Mouse (Mus musculus): ENCODE data around the gene Garnl3. TPM values are rescaled to one million over a fixed set of nuclear protein-coding genes. Genes with fewer than 3 reads are reported as not detected.

Gene Garnl3
- polyA plus RNA-seq, 1 experiment from 2014 or later = 0.40 TPM

DNA sequence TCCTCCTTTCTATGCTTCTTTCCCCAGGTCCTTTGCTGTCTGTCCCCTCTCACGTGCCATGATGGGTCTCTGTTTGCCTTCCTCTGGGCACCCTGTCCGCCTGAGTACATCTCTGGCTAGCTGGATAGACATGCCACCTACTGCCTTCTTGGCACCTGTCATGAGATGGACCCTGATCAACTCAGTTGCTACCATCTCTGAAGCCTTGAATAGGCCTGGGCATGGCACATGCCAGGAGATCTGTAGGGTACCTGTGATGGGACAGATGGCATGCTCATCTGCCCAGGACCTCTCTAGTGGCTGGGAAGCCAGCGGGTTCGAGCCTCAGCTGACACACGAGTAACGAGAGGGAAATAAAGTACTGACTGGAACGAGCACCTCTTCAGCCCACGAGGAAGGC lies 157.2 kb downstream of the Garnl3 start:
- WGBS (ENCODE audit: insufficient replicate concordance) = 85% methylated on average over 8 of the region's 8 CpGs
- no peak overlapping the region for H3K4me3 ChIP-seq (ENCODE audit: low read depth, low read length)
- no peak overlapping the region for H3K4me2 ChIP-seq (ENCODE audit: low read depth, low read length)
- H3K4me1 ChIP-seq (ENCODE audit: insufficient read depth) = peaks cover 5% of the 10 kb centered on the region
- no peaks in the 10 kb centered on the region for H3K9me3 ChIP-seq (ENCODE audit: low read length)
- TF ChIP-seq EP300 (IDR thresholded peaks at IDR 0.05; ENCODE audit: low read depth) (no peak), CTCF (IDR thresholded peaks at IDR 0.05; ENCODE audit: low read depth) (no peak)
- H3K36me3 ChIP-seq (replicated peaks; ENCODE audit: insufficient read depth, low read length) = peaks cover 10% of the 10 kb centered on the region; the same call in 1 of the 2 replicates
- no peak overlapping the region for H3K9ac ChIP-seq (replicated peaks)
- no peak for ATAC-seq
- no peak overlapping the region for H3K27ac ChIP-seq (ENCODE audit: low read depth)
- no peaks in the 10 kb centered on the region for H3K27me3 ChIP-seq (ENCODE audit: insufficient read depth, low read length)
- no peak for DNase-seq

DNA sequence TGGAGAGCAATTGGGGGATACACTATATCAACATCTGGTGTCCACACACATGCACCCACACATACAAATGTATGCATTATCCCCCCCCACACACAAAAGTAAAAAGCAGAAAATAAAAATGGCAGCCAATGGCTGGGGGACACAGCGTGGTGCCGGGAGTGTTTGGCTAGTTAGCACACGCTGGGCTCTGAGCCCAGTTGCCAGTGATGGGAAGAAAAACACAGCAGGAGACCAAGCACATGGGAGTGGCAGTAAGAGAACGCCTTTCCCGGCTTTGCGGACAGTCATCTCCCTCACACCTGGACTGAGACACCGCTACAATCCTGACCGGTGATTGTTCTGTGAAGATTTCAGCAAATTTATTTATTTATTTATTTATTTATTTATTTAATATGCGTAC lies 160.2 kb downstream of the Garnl3 start:
- no peak for DNase-seq
- no peak for TF ChIP-seq EP300 (IDR thresholded peaks at IDR 0.05; ENCODE audit: low read depth)
- TF ChIP-seq CTCF (IDR thresholded peaks at IDR 0.05; ENCODE audit: low read depth) = no peak
- no peaks in the 10 kb centered on the region for H3K27me3 ChIP-seq (ENCODE audit: insufficient read depth, low read length)
- H3K27ac ChIP-seq (ENCODE audit: low read depth) = no peak overlapping the region
- H3K9ac ChIP-seq (replicated peaks) = no peak overlapping the region
- no peak overlapping the region for H3K4me2 ChIP-seq (ENCODE audit: low read depth, low read length)
- WGBS (ENCODE audit: insufficient replicate concordance) = 72% methylated on average over 9 of the region's 9 CpGs
- peaks cover 10% of the 10 kb centered on the region; the same call in 1 of the 2 replicates for H3K36me3 ChIP-seq (replicated peaks; ENCODE audit: insufficient read depth, low read length)
- peaks cover 13% of the 10 kb centered on the region for H3K4me1 ChIP-seq (ENCODE audit: insufficient read depth)
- no peak for ATAC-seq
- no peaks in the 10 kb centered on the region for H3K9me3 ChIP-seq (ENCODE audit: low read length)
- no peak overlapping the region for H3K4me3 ChIP-seq (ENCODE audit: low read depth, low read length)

GRCm38 (mm10) chr2:32969326-32969725 lies 162.1 kb downstream of the Garnl3 start:
- H3K27ac ChIP-seq (ENCODE audit: low read depth) = no peak overlapping the region

DNA sequence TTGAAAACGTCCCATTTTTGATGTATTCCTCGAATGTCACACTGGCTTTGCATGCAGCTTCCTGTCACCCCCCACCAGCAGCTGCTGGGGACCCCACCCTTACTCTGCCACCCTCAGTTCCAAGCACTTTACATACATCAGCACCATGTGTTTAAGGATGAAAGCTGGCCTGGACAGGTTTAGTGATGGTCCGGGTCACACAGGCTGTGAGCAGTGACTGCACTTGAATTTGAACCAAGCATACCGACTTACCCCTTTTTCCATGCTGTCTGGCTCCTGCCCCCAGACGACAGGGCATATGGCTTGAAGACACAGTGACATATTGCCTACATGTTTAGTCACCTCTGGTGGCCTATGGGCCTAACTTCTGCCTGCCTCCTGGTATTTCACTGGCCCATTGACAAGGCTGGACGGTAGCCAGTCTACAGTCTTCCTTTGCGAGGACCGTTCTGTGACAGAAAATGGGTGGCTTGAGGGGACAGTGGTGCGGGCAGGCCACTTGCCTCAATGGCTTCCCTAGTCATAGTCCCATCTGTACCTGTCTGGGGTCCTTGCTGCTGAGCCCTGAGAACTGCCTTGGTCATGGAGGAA lies 163.3 kb downstream of the Garnl3 start:
- H3K9ac ChIP-seq (replicated peaks) = no peak overlapping the region; the same call in 1 of the 2 replicates
- H3K4me1 ChIP-seq (ENCODE audit: insufficient read depth) = peaks cover 40% of the 10 kb centered on the region
- TF ChIP-seq CTCF (IDR thresholded peaks at IDR 0.05; ENCODE audit: low read depth) = no peak
- ATAC-seq = no peak
- H3K27me3 ChIP-seq (ENCODE audit: insufficient read depth, low read length) = no peaks in the 10 kb centered on the region
- no peak for DNase-seq
- peak overlapping the region; percentile 73 for H3K4me2 ChIP-seq (ENCODE audit: low read depth, low read length)
- no peak overlapping the region for H3K27ac ChIP-seq (ENCODE audit: low read depth)
- WGBS (ENCODE audit: insufficient replicate concordance) = 79% methylated on average over 9 of the region's 9 CpGs
- H3K4me3 ChIP-seq (ENCODE audit: low read depth, low read length) = no peak overlapping the region
- H3K36me3 ChIP-seq (replicated peaks; ENCODE audit: insufficient read depth, low read length) = peaks cover 13% of the 10 kb centered on the region
- no peaks in the 10 kb centered on the region for H3K9me3 ChIP-seq (ENCODE audit: low read length)

More at GRCm38 (mm10) chr2:32969326-32969725, 162.1 kb downstream of the Garnl3 start:
- H3K27me3 ChIP-seq (ENCODE audit: insufficient read depth, low read length) = no peaks in the 10 kb centered on the region
- H3K9me3 ChIP-seq (ENCODE audit: low read length) = no peaks in the 10 kb centered on the region
- peaks cover 14% of the 10 kb centered on the region for H3K36me3 ChIP-seq (replicated peaks; ENCODE audit: insufficient read depth, low read length)
- no peak overlapping the region for H3K4me3 ChIP-seq (ENCODE audit: low read depth, low read length)
- no peak for TF ChIP-seq EP300 (IDR thresholded peaks at IDR 0.05; ENCODE audit: low read depth)
- no peak for TF ChIP-seq CTCF (IDR thresholded peaks at IDR 0.05; ENCODE audit: low read depth)
- peaks cover 31% of the 10 kb centered on the region for H3K4me1 ChIP-seq (ENCODE audit: insufficient read depth)
- no peak overlapping the region for H3K4me2 ChIP-seq (ENCODE audit: low read depth, low read length)
- ATAC-seq (no peak), DNase-seq (no peak)
- H3K9ac ChIP-seq (replicated peaks) = no peak overlapping the region
- WGBS (ENCODE audit: insufficient replicate concordance) = 64% methylated on average over 8 of the region's 8 CpGs

DNA sequence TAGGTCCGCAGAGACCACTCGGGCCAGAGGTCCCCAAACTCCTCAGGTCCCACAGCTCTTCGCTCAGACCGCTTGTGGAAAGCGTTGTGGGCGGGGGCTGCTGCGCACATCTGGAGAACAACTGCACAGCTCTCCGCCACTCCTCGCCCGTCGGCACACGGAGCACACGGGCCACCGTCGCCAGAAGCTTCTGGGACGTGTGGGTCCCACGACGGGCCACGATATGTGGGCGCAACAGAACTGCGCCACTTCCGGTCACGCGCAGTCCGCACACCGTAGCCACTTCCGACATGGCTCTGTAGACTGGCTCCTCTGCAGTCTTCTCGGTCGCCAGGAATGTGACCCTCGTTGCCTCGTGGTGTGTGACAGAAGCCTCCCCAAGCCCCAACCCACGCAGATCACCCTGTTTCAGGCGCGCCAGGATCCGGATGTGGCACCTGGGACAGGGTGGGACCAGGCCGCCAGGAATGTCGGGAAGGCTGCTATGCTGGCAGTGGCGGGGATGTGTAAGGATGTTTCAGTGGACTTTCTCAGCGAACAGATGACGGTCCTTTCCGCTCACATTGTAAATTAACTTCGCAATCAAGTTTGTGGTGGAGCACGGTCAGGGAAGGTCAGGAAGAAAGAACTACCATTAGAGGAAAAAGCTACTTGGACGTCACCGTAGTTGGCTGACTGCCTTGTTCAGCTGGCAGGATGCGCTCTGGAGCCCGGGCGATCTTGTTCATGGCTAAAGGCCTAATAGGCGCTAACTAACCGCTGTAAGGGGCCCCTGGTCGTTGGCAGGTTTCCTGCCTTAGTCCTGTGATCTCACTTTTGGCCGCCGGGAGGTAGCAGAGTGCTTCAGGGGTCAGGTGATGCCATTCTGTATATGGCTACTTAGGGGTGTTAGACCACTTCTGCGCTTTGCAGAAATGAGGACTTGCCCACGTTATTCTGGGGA lies 164.5 kb downstream of the Garnl3 start:
- H3K27me3 ChIP-seq (ENCODE audit: insufficient read depth, low read length) = no peaks in the 10 kb centered on the region
- peaks cover 10% of the 10 kb centered on the region for H3K36me3 ChIP-seq (replicated peaks; ENCODE audit: insufficient read depth, low read length)
- peak overlapping the region; percentile 70 for H3K9ac ChIP-seq (replicated peaks)
- no peaks in the 10 kb centered on the region for H3K9me3 ChIP-seq (ENCODE audit: low read length)
- H3K4me2 ChIP-seq (ENCODE audit: low read depth, low read length) = peak overlapping the region; percentile 73
- H3K4me3 ChIP-seq (ENCODE audit: low read depth, low read length) = peak overlapping the region; percentile 69
- peaks cover 45% of the 10 kb centered on the region for H3K4me1 ChIP-seq (ENCODE audit: insufficient read depth)
- peak overlapping the region; percentile 94 for H3K27ac ChIP-seq (ENCODE audit: low read depth)
- peak; percentile 87 for ATAC-seq
- peak; percentile 88 for DNase-seq
- TF ChIP-seq CTCF (IDR thresholded peaks at IDR 0.05; ENCODE audit: low read depth) (peak; percentile 78), EP300 (IDR thresholded peaks at IDR 0.05; ENCODE audit: low read depth) (no peak; the same call in 1 of the 2 replicates)
- WGBS (ENCODE audit: insufficient replicate concordance) = 1% methylated on average over 55 of the region's 55 CpGs

DNA sequence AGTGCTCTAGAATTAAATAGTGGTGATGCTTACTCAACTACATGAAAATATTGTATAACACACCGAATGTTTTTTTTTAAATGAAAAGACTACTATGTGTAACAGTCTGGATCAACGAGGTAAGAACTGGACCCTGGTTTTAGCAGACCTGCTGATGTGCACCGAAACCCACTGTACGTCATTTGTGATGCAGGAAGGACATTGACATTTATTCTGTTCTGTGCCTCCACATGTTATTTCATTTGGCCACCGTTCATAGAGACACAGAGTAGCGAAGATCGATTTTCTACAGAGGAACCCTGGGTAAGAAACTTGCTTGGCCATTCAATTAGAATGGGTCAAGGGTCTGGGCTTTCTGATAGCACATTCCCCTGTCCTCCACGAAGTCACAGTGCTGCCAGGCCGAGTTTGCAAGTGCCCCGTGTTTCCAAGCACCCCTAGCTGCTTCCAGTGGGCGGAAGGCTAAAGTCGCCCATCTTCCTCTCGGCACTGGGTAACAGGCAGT lies 165.2 kb downstream of the Garnl3 start:
- peaks cover 47% of the 10 kb centered on the region for H3K4me1 ChIP-seq (ENCODE audit: insufficient read depth)

More for the DNA sequence above, 165.2 kb downstream of the Garnl3 start:
- WGBS (ENCODE audit: insufficient replicate concordance) = 7% methylated on average over 13 of the region's 13 CpGs
- Histone ChIP-seq H3K9ac (replicated peaks) (peak overlapping the region; percentile 70), H3K27ac (ENCODE audit: low read depth) (peak overlapping the region; percentile 94), H3K36me3 (replicated peaks; ENCODE audit: insufficient read depth, low read length) (peaks cover 10% of the 10 kb centered on the region), H3K4me2 (ENCODE audit: low read depth, low read length) (peak overlapping the region; percentile 73), H3K4me3 (ENCODE audit: low read depth, low read length) (peak overlapping the region; percentile 69), H3K9me3 (ENCODE audit: low read length) (no peaks in the 10 kb centered on the region), H3K27me3 (ENCODE audit: insufficient read depth, low read length) (no peaks in the 10 kb centered on the region)
- peak; percentile 31 for ATAC-seq
- DNase-seq = no peak
- TF ChIP-seq EP300 (IDR thresholded peaks at IDR 0.05; ENCODE audit: low read depth) = no peak
- TF ChIP-seq CTCF (IDR thresholded peaks at IDR 0.05; ENCODE audit: low read depth) = no peak

Data from liver, postnatal 0 days (tissue).